Mouse (Mus musculus) heart, embryonic 15.5 days (tissue): ENCODE data around the gene Plscr1. TPM values are rescaled to one million over a fixed set of nuclear protein-coding genes. Genes with fewer than 3 reads are reported as not detected.

ENCODE experiments used
- ATAC-seq: fragments of 200-750 bp; cut with Nextera tagmentation; replicated peaks from 2 replicates; pipeline ENCODE4 v1.8.0; 2017; ENCODE audit warnings: low read depth, moderate TSS enrichment; ENCODE audit not compliant: insufficient number of reproducible peaks, insufficient read depth, low FRiP score
- H3K27ac ChIP-seq: fragments of 300-500 bp; sonication (generic); 2 replicates; pipeline ENCODE4 v1.5.1; 2015; ENCODE audit warnings: mild to moderate bottlenecking, inconsistent platforms
- H3K27me3 ChIP-seq: fragments of 300-500 bp; sonication (generic); 2 replicates; pipeline ENCODE4 v1.6.1; 2015; ENCODE audit warnings: inconsistent platforms
- H3K36me3 ChIP-seq: fragments of 300-500 bp; sonication (generic); 2 replicates; pipeline ENCODE4 v1.6.1; 2015; ENCODE audit warnings: mild to moderate bottlenecking, inconsistent platforms
- H3K4me1 ChIP-seq: fragments of 300-500 bp; sonication (generic); replicated peaks from 2 replicates; pipeline ENCODE4 v1.6.1; 2015; ENCODE audit warnings: inconsistent platforms
- H3K4me2 ChIP-seq: fragments of 300-500 bp; sonication (generic); 2 replicates; pipeline ENCODE4 v1.6.1; 2015; ENCODE audit warnings: inconsistent platforms, mild to moderate bottlenecking, moderate library complexity
- H3K4me3 ChIP-seq: fragments of 300-500 bp; sonication (generic); 2 replicates; pipeline ENCODE4 v1.5.1; 2015; ENCODE audit warnings: mild to moderate bottlenecking, inconsistent platforms
- H3K9ac ChIP-seq: fragments of 300-500 bp; sonication (generic); 2 replicates; pipeline ENCODE4 v1.6.1; 2015; ENCODE audit warnings: mild to moderate bottlenecking, inconsistent platforms
- H3K9me3 ChIP-seq: fragments of 300-500 bp; sonication (generic); replicated peaks from 2 replicates; pipeline ENCODE4 v1.6.1; 2016; ENCODE audit warnings: inconsistent platforms
- WGBS: fragments of 180-500 bp; shearing (Covaris S2); methylation state at CpG from one replicate; pipeline ENCODE4 v1.1.7; 2015; ENCODE audit warnings: mixed read lengths; 5-methylcytosine and 5-hydroxymethylcytosine counted together
- polyA plus RNA-seq: library from polyadenylated mRNA; unstranded; fragments of >200 nt; fragmentation: Nextera tagmentation; extraction: Ambion mirVana; gene quantifications from 2 replicates; pipeline ENCODE4 v1.2.1, GENCODE M21; 2015

The Plscr1 gene
- 25.0 and 25.2 TPM in 2 replicates for polyA plus RNA-seq

DNA sequence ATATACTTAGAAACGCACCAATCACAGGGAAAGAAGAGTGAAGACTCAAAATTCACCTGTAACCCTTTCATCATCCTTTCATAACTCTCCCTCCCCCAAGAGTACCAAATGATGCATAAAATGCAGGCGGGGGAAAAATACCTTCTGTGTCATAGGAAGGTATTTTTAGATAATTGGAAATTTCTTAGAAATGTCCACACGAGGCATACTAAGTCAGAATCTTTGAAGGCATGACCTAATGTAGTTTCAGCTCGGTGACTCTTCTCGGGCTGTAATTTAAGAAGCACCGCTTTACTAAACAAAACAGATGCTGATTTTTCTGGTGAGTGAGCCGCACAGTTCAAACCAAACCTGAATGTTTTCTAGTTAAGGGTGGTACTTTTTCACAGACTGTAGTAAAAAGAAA, at the start of gene Plscr1:
Gene Plscr1 (plus strand): TSS at position 304 of the 406 bp plus-strand sequence.
- Histone ChIP-seq H3K9ac (peak within 1 kb of the TSS; percentile 71), H3K36me3 (no peaks in the 10 kb centered on the region), H3K4me2 (peak within 1 kb of the TSS; percentile 70), H3K27ac (peak within 1 kb of the TSS; percentile 94), H3K4me3 (peak within 1 kb of the TSS; percentile 66), H3K4me1 (peaks cover 10% of the 10 kb centered on the region), H3K9me3 (no peaks in the 10 kb centered on the region), H3K27me3 (no peaks in the 10 kb centered on the region)
- no peak for ATAC-seq
- 42% methylated on average over 7 of the region's 7 CpGs for WGBS

DNA sequence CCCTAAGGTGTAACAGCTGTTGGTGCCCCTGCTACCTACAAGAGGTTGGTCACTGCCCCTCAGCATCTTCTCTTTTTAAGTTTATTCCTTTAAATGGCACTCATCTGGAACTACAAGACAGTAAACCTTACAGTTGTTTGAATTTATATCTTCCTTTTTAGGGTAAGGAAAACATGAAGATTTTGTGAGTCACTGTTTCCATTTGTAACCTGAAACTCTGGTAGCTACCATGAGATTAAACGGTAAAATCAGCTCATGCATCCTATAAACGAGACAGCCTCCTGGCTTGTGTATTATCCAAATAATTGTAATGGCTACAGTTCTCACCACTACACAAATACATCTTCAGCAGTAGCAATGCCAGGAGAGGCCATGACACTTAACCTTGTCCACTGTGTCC, 45.2 kb upstream of the Plscr1 start:
- no peaks in the 10 kb centered on the region for H3K27me3 ChIP-seq
- H3K36me3 ChIP-seq, result no peaks in the 10 kb centered on the region
- no peak for ATAC-seq
- H3K4me2 ChIP-seq, result no peak overlapping the region
- no peaks in the 10 kb centered on the region for H3K4me1 ChIP-seq
- no peak overlapping the region for H3K4me3 ChIP-seq
- WGBS, result 50% methylated on average over 2 of the region's 2 CpGs
- H3K27ac ChIP-seq, result no peak overlapping the region
- H3K9me3 ChIP-seq, result no peaks in the 10 kb centered on the region
- H3K9ac ChIP-seq, result no peak overlapping the region

DNA sequence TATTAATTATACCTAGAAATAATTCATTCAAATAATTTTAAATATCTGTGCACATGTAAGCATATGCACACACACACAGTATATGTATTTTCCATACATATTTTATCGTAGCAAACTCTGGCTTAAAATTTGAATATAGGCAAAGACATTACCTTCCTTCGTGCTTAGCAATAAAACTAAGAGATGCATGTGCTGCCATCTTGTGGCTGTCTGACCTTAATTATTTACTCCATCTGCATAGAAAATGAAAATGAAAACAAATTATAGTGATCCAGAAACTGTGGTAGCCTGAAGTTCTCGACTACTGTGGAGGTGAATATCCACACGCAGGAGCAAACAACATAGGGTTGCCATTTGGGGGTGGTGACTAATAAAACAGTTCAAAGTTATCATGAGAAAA, 42.2 kb upstream of the Plscr1 start:
- no peak overlapping the region for H3K27ac ChIP-seq
- ATAC-seq, result no peak
- H3K4me1 ChIP-seq, result no peaks in the 10 kb centered on the region
- no peak overlapping the region for H3K4me3 ChIP-seq
- H3K36me3 ChIP-seq, result no peaks in the 10 kb centered on the region
- no peaks in the 10 kb centered on the region for H3K9me3 ChIP-seq
- H3K4me2 ChIP-seq, result peak overlapping the region; percentile 32; the same call in 1 of the 2 replicates
- H3K9ac ChIP-seq, result no peak overlapping the region
- H3K27me3 ChIP-seq, result no peaks in the 10 kb centered on the region
- 34% methylated on average over 4 of the region's 4 CpGs for WGBS

DNA sequence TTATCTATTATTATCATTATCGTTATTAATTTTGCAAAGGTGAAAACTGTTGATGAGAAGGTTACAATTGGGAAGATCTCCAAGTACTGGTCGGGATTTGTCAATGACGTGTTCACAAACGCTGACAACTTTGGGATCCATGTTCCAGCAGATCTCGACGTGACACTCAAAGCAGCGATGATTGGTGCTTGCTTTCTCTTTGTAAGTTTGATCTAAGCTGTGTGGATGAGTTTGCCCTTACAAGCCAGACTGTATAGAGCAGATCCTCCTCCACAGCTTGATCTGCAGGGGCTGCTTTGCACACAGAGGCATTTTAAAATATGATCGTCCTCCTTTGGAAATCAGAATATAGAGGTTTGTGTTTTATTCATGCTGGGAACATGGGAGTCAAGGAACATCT, 41.8 kb upstream of the Plscr1 start:
- H3K4me2 ChIP-seq, result peak overlapping the region; percentile 32; the same call in 1 of the 2 replicates
- H3K4me1 ChIP-seq, result no peaks in the 10 kb centered on the region
- no peaks in the 10 kb centered on the region for H3K9me3 ChIP-seq
- no peak overlapping the region for H3K27ac ChIP-seq
- no peak for ATAC-seq
- no peaks in the 10 kb centered on the region for H3K36me3 ChIP-seq
- no peak overlapping the region for H3K9ac ChIP-seq
- WGBS, result 66% methylated on average over 8 of the region's 8 CpGs
- no peaks in the 10 kb centered on the region for H3K27me3 ChIP-seq
- H3K4me3 ChIP-seq, result no peak overlapping the region

DNA sequence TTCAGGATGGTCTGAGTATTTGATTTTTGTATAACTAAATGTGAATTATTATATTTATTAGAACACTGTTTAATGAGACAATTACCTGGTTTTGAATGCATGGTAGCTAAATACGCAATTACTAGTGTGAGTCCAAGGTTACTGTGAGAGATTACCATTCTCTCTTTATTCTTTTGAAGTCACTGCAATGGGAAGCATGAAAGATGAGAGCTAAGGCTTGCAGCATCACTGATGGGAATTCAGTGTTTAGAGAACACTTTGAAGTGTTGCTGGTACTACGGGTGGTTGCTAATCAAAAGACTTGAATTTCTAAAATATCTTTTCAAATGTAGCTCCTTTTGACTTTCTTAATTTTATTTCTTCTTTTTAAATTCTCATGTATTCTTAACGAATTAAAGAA, 39.7 kb upstream of the Plscr1 start:
- no peak overlapping the region for H3K4me3 ChIP-seq
- no peak for ATAC-seq
- no peaks in the 10 kb centered on the region for H3K27me3 ChIP-seq
- no peak overlapping the region for H3K4me2 ChIP-seq
- no peak overlapping the region for H3K27ac ChIP-seq
- no peaks in the 10 kb centered on the region for H3K9me3 ChIP-seq
- no peaks in the 10 kb centered on the region for H3K4me1 ChIP-seq
- no peaks in the 10 kb centered on the region for H3K36me3 ChIP-seq
- 73% methylated on average over 3 of the region's 3 CpGs for WGBS
- no peak overlapping the region for H3K9ac ChIP-seq

DNA sequence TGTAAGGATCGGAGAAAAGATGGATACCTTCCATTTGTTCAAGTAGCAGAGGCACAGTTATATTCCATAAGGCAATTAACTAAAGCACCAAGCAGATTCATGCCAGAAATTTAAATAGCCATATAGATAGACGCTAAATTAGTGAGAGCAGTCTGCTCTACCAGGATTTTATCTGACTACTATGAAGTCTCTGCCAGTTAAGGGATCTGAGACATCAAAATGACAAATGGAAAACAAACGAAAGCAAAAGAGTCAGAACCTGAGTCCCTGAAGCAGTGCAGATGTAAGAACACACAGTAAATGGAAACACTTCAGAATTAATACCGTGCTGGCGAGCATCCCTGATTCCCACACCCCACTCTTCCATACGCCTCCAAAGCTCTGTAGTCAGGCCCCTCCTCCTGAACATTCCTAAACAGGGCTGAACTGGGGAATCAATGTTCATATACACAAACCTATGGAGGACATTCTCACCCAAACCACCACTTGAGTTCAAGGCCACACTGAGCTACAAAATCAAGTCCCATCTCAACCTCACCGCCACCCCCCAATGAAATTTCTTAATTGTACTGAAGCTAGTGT, 39.1 kb upstream of the Plscr1 start:
- Histone ChIP-seq H3K9ac (no peak overlapping the region), H3K36me3 (no peaks in the 10 kb centered on the region), H3K9me3 (no peaks in the 10 kb centered on the region), H3K4me3 (no peak overlapping the region), H3K27ac (no peak overlapping the region), H3K4me2 (no peak overlapping the region), H3K4me1 (no peaks in the 10 kb centered on the region), H3K27me3 (no peaks in the 10 kb centered on the region)
- ATAC-seq, result no peak
- 66% methylated on average over 7 of the region's 7 CpGs for WGBS

DNA sequence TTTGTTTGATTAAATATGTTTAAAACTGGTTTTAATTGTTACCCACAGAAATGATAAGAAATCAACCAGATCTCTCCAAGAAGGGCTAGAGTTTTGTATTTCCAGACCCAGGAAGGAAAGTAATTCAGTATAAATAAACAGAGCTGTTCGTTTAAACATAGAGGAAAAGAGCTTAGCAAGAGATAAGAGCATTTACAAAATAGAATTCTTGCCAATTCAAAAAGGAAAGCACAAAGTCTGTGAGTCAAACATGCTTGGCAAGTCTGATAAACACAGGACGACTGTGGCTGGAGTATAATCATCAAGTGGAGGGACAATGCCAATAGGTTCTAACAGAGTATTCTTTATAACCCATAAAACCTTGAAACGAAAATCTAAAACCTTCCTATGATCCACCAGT, 38.5 kb upstream of the Plscr1 start:
- 25% methylated on average over 3 of the region's 3 CpGs for WGBS
- Histone ChIP-seq H3K36me3 (no peaks in the 10 kb centered on the region), H3K9ac (no peak overlapping the region), H3K4me3 (no peak overlapping the region), H3K27me3 (no peaks in the 10 kb centered on the region), H3K9me3 (no peaks in the 10 kb centered on the region), H3K4me1 (no peaks in the 10 kb centered on the region), H3K4me2 (no peak overlapping the region), H3K27ac (no peak overlapping the region)
- no peak for ATAC-seq

DNA sequence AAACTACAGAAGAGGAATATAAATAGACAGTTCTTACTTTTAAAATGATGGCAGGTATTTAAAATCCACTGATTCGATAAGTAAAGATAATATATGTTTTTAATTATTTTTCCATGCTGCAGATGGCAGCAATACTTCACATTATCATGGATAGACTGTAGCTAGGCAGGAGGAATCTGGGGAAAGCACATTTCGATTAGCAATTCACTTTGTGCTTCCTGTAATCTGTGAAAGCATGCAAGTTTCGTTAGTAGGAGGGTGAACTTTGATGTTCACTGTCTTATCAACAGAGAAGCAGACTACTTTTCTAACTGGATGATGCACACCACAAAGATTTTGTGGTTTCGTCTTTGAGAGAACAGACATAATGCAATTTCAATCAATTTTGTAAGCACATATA, 32.1 kb upstream of the Plscr1 start:
- Histone ChIP-seq H3K36me3 (no peaks in the 10 kb centered on the region), H3K9ac (no peak overlapping the region), H3K4me1 (0 out of 2 replicates have a peak, but pooled peaks cover 2% of the 10 kb centered on the region), H3K4me2 (no peak overlapping the region), H3K4me3 (no peak overlapping the region), H3K9me3 (no peaks in the 10 kb centered on the region), H3K27ac (no peak overlapping the region), H3K27me3 (no peaks in the 10 kb centered on the region)
- no peak for ATAC-seq
- 44% methylated on average over 4 of the region's 4 CpGs for WGBS

DNA sequence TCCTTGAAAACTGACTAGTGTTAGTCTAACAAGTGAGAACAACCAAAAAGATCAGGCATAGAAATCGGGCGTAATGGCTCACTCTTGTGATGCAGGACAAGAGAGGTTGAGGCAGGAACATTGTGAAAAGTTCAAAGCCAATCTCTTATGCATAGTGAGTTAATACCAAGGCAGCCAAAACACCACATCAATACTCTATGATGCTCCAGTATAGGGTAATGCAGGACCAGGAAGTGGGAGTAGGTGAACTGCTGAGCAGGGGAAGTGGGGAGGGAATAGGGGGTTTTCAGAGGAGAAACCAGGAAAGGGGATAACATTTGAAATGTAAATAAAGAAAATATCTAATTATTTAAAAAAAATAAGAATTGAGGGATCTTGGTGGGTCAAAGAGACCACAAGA, 31.7 kb upstream of the Plscr1 start:
- Histone ChIP-seq H3K27me3 (no peaks in the 10 kb centered on the region), H3K9ac (no peak overlapping the region), H3K4me1 (0 out of 2 replicates have a peak, but pooled peaks cover 2% of the 10 kb centered on the region), H3K27ac (no peak overlapping the region), H3K4me3 (no peak overlapping the region), H3K9me3 (no peaks in the 10 kb centered on the region), H3K36me3 (no peaks in the 10 kb centered on the region), H3K4me2 (no peak overlapping the region)
- ATAC-seq, result no peak
- WGBS, result 82% methylated on average over 2 of the region's 2 CpGs

DNA sequence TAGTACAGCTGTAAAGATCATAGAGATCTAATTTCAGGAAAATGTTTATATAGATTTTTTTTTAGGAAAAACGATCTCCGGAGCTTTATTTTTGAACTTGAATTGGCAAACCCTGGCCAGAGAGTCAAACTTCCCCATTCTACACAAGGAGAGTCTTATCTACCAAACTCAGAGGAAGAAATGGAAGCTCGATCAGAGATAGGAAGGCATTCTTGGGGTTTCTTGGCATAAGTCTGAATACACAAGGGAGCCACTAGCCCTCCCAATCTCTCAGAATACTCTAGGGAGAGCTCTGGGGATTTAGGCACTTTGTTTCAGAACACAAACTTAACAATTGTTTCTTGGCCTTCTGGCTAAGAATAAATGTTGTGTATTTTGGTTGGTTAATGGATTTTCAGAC, 29.4 kb upstream of the Plscr1 start:
- H3K36me3 ChIP-seq, result no peaks in the 10 kb centered on the region
- H3K27ac ChIP-seq, result no peak overlapping the region
- no peak overlapping the region for H3K4me2 ChIP-seq
- H3K27me3 ChIP-seq, result no peaks in the 10 kb centered on the region
- ATAC-seq, result no peak
- H3K4me1 ChIP-seq, result 0 out of 2 replicates have a peak, but pooled peaks cover 2% of the 10 kb centered on the region
- no peak overlapping the region for H3K4me3 ChIP-seq
- 45% methylated on average over 3 of the region's 3 CpGs for WGBS
- H3K9ac ChIP-seq, result no peak overlapping the region
- H3K9me3 ChIP-seq, result no peaks in the 10 kb centered on the region

DNA sequence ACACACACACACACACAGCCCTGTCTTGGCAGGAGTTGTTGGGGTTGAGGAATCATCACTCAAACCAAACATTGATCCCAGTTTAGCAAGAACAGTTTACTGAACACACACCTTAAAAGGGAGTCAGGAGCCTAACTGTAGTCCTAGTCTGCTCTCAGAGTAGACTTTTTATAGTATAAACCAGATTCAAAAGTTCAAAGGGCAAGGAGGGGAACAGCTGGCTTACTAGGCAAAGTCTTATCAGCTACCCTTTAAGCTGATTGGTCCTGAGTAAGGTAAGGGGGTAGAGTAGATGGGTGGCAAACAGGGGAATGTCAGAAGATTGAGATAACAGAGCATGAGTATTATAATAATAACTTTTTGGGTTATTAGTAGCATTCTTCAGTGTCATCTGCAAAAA, 28.1 kb upstream of the Plscr1 start:
- Histone ChIP-seq H3K27ac (no peak overlapping the region), H3K9me3 (no peaks in the 10 kb centered on the region)
- ATAC-seq, result no peak

DNA sequence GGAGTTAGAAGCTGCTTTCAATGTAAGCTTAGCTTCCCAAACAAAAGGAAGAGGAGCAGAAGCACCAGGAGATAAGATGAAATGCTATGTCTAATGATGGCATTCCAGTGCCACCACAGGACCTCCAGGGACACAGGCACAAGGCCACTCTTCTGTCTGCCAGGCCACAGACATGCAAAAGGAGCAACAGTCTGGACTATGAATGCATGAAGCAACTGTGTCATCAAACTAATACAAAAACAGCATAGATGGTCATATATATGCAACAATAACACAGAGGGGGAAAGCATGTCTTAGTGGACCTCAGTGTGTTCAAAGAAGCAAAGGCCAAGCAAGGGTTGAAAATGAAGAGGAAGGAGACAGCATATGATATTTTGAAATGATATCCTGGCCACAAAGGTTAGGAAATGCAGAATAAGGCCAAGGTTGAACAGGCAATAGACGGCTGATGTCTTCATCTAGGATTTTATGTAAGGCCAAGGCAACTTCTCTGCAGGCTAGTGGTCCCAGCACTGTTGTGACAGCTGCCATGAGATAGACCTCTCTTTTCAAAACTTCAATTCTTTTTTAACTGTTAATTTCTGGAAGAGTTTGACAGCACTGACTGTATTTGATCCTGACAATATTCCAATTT, 24.8 kb upstream of the Plscr1 start:
- Histone ChIP-seq H3K27ac (no peak overlapping the region), H3K9me3 (no peaks in the 10 kb centered on the region), H3K9ac (no peak overlapping the region), H3K27me3 (no peaks in the 10 kb centered on the region), H3K4me2 (no peak overlapping the region), H3K4me3 (no peak overlapping the region), H3K4me1 (0 out of 2 replicates have a peak, but pooled peaks cover 2% of the 10 kb centered on the region), H3K36me3 (no peaks in the 10 kb centered on the region)
- ATAC-seq, result no peak
- 88% methylated on average over 1 of the region's 1 CpGs for WGBS

More for the DNA sequence above, 28.1 kb upstream of the Plscr1 start:
- Histone ChIP-seq H3K9ac (no peak overlapping the region), H3K4me2 (no peak overlapping the region), H3K4me1 (0 out of 2 replicates have a peak, but pooled peaks cover 2% of the 10 kb centered on the region), H3K27me3 (no peaks in the 10 kb centered on the region), H3K4me3 (no peak overlapping the region), H3K36me3 (no peaks in the 10 kb centered on the region)
